Mouse (Mus musculus) frontal cortex, postnatal 25 days (tissue): ENCODE results near the gene Olfr698.
"Not testable (repeated sequence)": the region's sequence is repeated elsewhere in the genome, so short reads cannot be mapped to it uniquely, and the experiment has no call there.

ENCODE experiments used
- DNase-seq, 2 experiments: peaks; one replicate each; pipeline ENCODE4 v3.0.0; 2022; ENCODE audit warnings: low spot score in 2 of 2

The Olfr698 gene

DNA sequence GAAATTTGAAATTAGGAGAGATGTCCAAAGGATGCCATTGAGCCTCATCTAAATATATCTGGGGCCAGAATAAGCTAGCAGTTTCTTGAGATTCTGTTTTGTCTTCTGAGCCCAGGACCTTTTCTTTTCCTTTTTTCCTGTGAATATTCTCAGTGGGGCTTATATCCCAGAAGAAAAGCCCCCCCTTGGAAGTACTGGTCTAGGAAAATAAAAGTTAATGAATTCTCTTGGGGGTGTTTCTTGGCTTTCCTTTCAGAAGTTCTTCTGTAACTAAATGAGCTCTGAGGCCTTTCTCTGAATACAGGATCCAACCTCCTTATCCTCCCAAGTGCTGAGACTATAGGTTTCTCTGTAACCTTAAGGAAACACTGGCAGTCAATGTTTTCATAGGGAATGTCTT, at the start of gene Olfr698:
Gene Olfr698, minus strand, starts transcription at position 101 of the 400 bp plus-strand sequence.
- DNase-seq: no peak

DNA sequence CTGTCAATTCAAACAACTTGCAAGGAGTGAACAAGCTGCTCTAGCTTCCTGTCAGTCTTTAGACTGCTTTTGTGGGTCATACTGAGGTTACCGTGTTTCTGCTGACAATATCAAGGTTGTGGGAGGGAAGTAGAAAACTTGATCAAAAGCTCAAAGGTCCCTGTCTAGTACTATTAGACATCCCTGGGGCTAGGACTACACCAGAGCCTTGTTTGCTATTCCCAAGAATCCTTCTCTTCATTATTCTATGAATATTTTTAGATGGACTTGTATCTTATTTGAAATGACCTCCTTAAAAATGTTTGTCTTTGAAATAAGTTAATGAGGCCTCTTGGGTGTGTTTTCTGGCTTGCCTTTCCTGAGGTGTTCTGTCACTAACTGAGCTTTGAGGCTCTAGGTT, 37.9 kb upstream of the Olfr698 start, which contains the start of gene Olfr699:
Gene Olfr699, minus strand, starts transcription at position 101 of the 400 bp plus-strand sequence.
- DNase-seq: no peak

DNA sequence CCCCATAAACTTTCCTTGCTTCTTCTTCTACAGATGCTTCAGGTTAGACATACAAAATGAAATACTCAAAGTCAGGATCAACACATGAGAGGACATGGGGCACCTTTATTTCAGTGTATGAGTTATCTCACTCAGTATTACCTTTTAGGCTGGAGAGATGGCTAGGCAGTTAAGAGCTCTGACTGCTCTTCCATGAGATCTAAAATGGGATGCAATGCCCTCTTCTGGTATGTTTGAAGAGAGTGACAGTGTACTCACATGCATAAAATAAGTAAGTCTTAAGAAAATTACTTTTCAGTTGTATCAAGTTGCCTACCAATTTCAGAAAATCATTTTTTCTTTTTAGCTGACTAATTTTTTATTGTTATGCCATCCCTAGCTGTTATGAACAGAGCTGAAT, 33.1 kb upstream of the Olfr698 start:
- no peak for DNase-seq

DNA sequence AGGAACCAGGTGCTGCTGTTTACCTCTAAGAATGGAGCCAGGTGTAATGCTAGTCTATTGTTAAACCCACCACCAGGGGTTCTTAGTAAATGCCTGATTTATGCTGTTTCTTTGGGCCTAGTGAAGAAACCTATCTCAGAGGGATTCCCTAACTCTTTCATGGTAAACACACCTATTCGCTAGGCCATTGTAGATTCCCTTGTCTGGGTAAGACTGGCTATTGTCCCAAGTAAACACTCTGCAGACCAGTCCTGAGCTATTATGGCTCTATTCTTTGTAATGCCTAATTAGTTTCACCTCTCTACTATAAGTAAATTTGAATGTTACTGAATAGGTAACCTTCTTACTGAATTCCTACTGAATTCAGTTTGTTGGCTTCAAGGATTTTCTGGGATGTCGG, 5.8 kb upstream of the Olfr698 start:
- DNase-seq: not testable (repeated sequence)

DNA sequence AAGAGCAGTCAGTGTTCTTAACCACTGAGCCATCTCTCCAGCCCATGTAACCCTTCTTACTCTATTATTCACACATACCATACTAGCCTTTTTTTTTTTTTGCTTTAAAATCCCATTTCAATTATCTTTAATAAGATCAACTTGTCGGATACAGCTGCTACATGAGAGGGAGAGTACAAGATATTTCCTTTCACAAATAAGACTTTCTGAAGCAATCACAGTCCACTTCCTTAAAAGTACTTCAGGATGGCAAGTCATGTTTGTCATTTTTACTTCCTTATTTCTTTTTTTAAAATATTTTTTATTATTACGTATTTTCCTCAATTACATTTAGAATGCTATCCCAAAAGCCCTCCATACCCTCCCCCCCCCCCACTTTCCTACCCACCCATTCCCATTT, 3.6 kb upstream of the Olfr698 start:
- DNase-seq: no peak

DNA sequence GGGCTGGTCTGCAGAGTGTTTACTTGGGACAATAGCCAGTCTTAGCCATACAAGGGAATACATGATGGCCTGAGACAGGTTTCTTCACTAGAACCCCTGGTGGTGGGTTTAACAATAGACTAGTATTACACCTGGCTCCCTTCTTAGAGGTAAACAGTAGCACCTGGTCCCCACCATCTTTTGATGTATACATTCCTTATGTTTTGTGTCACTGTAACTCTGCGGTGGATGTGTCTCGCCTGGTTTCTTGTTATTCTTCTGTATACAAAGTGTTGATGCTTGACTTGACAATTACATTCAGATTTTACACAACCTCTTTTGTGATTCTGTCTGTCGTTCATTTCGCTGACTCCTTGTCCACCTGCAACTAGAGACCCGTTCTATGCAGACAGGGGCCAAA, 9.4 kb downstream of the Olfr698 start:
- no peak for DNase-seq

DNA sequence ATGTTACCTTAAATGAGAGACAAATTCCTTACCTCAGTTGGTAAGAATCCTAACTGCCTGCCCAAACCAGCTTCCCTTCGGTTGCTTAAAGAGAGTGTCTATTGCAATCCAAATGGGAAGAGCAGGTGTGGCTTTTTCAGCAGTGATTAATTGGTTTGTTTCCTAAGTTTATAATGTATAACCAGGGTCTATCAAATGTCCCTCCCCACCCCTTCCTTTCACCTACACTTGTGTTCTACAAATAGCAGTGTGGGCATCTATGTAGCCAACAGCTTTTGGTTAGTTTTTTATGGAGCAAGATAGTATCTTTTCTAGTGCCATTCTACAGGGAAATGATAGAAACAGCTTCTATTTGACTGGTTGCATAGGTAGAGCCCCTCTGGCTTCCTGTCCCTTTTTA, 12.9 kb downstream of the Olfr698 start, which contains the start of gene Olfr697:
Gene Olfr697, minus strand, starts transcription at position 101 of the 400 bp plus-strand sequence.
- no peak for DNase-seq

DNA sequence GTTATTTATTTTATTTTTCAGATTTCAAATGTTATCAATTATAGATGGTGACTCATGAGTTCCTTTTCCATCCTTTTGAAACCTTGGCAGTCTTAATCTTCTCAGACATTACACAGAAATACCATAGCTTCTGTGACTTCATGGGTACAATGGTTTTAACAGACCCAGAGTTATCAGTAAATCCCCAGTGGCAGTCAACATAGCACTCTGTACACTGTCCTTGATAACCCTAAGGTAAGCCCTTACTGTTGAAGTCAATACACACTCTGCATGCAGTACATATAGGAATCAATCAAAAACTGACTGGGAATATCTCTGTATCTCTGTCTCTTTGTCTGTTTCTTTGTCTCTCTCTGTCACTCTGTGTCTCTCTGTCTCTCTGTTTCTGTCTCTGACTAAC, 18.2 kb downstream of the Olfr698 start:
- no peak for DNase-seq

DNA sequence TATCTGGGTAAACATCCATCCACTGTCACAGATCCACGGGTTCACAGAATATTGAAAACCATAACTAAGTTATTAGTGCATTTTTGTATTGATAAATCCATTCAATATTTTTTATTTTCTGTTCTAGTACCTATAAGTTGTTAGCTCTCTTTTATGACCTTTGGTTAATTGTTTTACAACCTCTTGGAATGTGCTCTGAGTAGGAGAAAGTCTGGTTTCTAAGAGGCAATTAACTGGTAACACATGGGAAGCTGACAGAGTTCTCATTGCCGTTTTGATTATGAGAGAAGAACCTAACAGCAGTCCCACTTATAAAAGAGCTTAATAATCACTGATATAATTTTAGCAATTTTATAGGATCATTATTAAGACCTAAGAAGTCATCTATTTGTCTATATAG, 21.5 kb downstream of the Olfr698 start:
- no peak for DNase-seq

DNA sequence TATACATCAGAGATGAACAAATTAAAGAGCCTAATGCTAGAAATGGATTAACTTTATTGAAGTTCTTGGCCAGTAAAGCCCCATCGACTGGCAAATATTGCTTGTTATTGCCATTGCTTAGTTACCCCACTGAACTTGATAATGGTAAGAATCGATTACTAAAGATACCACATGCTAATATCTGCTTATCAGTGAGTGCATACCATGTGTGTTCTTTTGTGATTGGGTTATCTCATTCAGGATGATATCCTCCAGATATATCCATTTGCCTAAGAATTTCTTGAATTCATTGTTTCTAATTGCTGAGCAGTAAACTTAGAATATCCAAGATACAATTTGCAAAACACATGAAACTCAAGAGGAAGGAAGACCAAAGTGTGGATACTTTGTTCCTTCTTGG, 29.5 kb downstream of the Olfr698 start:
- DNase-seq: not testable (repeated sequence)

DNA sequence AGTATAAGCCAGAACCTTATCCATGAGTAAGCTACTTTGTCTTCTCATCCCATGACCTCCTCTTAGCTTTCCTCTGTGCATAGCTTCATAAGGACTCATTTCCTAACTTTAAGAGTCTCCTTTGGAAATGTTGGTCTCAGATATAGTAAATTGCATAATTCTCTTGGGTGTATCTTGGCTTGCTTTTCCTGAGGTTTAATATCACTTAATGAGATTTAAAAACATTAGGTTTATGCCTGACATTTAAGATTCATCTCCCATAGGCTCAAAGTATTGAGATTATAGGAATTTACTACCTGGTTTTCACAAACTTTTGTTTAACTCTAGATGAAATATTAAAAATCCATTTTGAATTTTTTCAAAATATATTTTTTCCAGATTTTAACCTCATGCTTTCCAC, 38.9 kb downstream of the Olfr698 start, which contains the start of gene Olfr695:
Gene Olfr695, minus strand, starts transcription at position 101 of the 400 bp plus-strand sequence.
- DNase-seq: no peak

DNA sequence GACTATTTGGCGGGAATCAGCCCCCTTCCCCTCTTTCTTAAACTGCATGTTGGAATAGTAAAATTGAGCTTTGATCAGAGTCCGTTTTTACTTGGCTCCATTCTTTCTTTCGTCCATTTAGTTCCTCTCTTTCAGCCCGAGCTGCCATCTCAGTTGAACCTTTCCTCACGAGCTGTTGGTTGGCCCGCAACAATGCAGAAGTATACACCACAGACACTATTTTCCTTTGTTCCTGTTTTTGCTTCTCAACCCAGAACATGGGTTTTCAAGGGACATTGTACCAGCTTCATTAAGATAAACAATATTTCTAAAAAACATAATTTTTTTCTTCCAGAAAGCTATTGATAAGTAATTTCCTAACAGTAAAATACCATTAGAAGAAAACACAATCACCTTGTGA, 43.7 kb downstream of the Olfr698 start:
- no peak for DNase-seq

DNA sequence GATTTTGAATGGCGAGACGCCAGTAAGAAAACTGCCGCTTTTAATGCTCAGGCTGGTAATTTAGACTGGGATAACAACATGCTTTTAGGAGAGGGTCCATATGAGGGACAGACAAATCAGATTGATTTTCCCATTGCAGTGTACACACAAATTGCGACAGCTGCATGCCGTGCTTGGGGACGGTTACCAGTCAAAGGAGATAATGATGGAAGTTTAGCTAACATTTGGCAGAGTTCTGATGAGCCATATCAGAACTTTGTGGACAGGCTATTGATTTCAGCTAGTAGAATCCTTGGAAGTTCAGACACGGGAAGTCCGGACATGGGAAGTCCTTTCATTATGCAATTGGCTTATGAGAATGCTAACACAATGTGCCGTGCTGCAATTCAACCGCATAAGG, 47.5 kb downstream of the Olfr698 start:
- not testable (repeated sequence) for DNase-seq
